Mouse (Mus musculus) liver, embryonic 14 days (tissue): ENCODE results near the gene Agr2. TPM values are rescaled to one million over a fixed set of nuclear protein-coding genes. Genes with fewer than 3 reads are reported as not detected.

Experiments used
- polyA plus RNA-seq: library from polyadenylated mRNA; depleted of rRNA; stranded (reverse); fragments of >200 nt; gene quantifications from 2 replicates; pipeline ENCODE4 v1.2.3, GENCODE M21; 2012; rRNA removed

Gene Agr2
- polyA plus RNA-seq: not detected in 2 replicates

GRCm38 (mm10) chr12:35992711-35993110 is at the start of gene Agr2:
TSS of gene Agr2 (plus strand) at chr12:35992907.

GRCm38 (mm10) chr12:36042348-36042778 is 49.7 kb downstream of the Agr2 start, which contains the start of gene Tspan13:
TSS of gene Tspan13 (minus strand) at chr12:36042500.

Other genes with a start within 250 kb of the Agr2 start
- gene Agr3, start 67.3 kb upstream of the Agr2 start, polyA plus RNA-seq: not detected in 2 replicates
- 8.5 and 9.9 TPM in 2 replicates for gene Tspan13, start 49.6 kb downstream of the Agr2 start, polyA plus RNA-seq
- gene Ankmy2, start 164.2 kb downstream of the Agr2 start, polyA plus RNA-seq: 4.5 and 4.9 TPM in 2 replicates
- gene Bzw2, start 165.2 kb downstream of the Agr2 start, polyA plus RNA-seq: 29.1 and 32.0 TPM in 2 replicates